Mouse (Mus musculus) ES-E14 (cell line): ENCODE results near the gene Txnl4b. TPM values are rescaled to one million over a fixed set of nuclear protein-coding genes. Genes with fewer than 3 reads are reported as not detected.

Source experiments
- DNase-seq: peaks from one replicate; pipeline ENCODE4 v3.0.0-alpha.2; 2013; ENCODE audit warnings: low read depth, low spot score
- H3K27ac ChIP-seq: 2 replicates; pipeline ENCODE4 v1.5.1; 2012; ENCODE audit warnings: low read depth, mild to moderate bottlenecking, low read length, moderate library complexity, mixed read lengths; ENCODE audit not compliant: poor library complexity, insufficient read depth, severe bottlenecking
- H3K36me3 ChIP-seq: 2 replicates; pipeline ENCODE4 v1.6.1; 2012; ENCODE audit warnings: mild to moderate bottlenecking, low read length, moderate library complexity, mixed read lengths; ENCODE audit not compliant: control insufficient read depth, poor library complexity, insufficient read depth, severe bottlenecking
- H3K4me1 ChIP-seq, 2 experiments: fragments of 150-350 bp in 1 of 2; sonication (generic) in 1 of 2; 2 replicates each; pipeline ENCODE4 v1.6.1; 2012; ENCODE audit warnings: low read length in 2 of 2, mild to moderate bottlenecking in 1 of 2, mixed read lengths in 1 of 2; ENCODE audit not compliant: control insufficient read depth in 2 of 2, insufficient read depth in 2 of 2, poor library complexity in 1 of 2
- H3K4me3 ChIP-seq, 2 experiments: fragments of 150-350 bp in 1 of 2; sonication (generic) in 1 of 2; 2 replicates each; pipeline ENCODE4 v1.5.1; 2012; ENCODE audit warnings: low read length in 2 of 2, low read depth in 1 of 2, mild to moderate bottlenecking in 1 of 2, mixed read lengths in 1 of 2; ENCODE audit not compliant: insufficient read depth in 1 of 2, poor library complexity in 1 of 2, severe bottlenecking in 1 of 2
- H3K9ac ChIP-seq: 2 replicates; pipeline ENCODE4 v1.6.1; 2012; ENCODE audit warnings: low read depth, mild to moderate bottlenecking, low read length, mixed read lengths; ENCODE audit not compliant: poor library complexity, insufficient read depth, severe bottlenecking
- H3K9me3 ChIP-seq: fragments of 150-350 bp; sonication (generic); 2 replicates; pipeline ENCODE4 v1.6.1; 2012; ENCODE audit warnings: low read depth, mild to moderate bottlenecking, low read length; ENCODE audit not compliant: control insufficient read depth, insufficient read depth
- CHD2 ChIP-seq: IDR thresholded peaks from 2 replicates; pipeline ENCODE4 v1.6.1; 2014; ENCODE audit warnings: mild to moderate bottlenecking, low read depth, low read length, inconsistent platforms
- HCFC1 ChIP-seq: IDR thresholded peaks from 2 replicates; pipeline ENCODE4 v1.6.1; 2012; ENCODE audit warnings: low read length, inconsistent platforms, borderline replicate concordance; ENCODE audit not compliant: insufficient read depth
- MAFK ChIP-seq: IDR thresholded peaks from 2 replicates; pipeline ENCODE4 v1.6.1; 2014; ENCODE audit warnings: mild to moderate bottlenecking, low read depth, low read length, inconsistent platforms; ENCODE audit not compliant: insufficient read depth
- ZC3H11A ChIP-seq: IDR thresholded peaks from 2 replicates; pipeline ENCODE4 v1.6.1; 2012; ENCODE audit warnings: low read depth, mild to moderate bottlenecking, inconsistent platforms, low read length, borderline replicate concordance
- ZNF384 ChIP-seq: IDR thresholded peaks from 2 replicates; pipeline ENCODE4 v1.6.1; 2012; ENCODE audit warnings: low read depth, low read length, inconsistent platforms
- in situ Hi-C, 2 experiments: fragments of 600-800 bp; cut with MboI; formaldehyde crosslinking; loops; one replicate each; pipeline ENCODE4 v1.15.1; 2025; ENCODE audit warnings: low sequenced_read_pairs in 2 of 2, inconsistent platforms in 1 of 2; ENCODE audit not compliant: unreplicated experiment in 2 of 2
- total RNA-seq: library from RNA; depleted of rRNA; stranded (reverse); fragments of 300-350 nt; gene quantifications from 2 replicates; pipeline ENCODE4 v1.2.3, GENCODE M21; 2012; rRNA removed

Txnl4b gene
- 4.1 and 7.8 TPM in 2 replicates for total RNA-seq

- H3K27ac ChIP-seq, result peak within 1 kb of the TSS; percentile 88
- in situ Hi-C loops, result no loop called here
- DNase-seq, result peak; percentile 98
- TF ChIP-seq MAFK (0 out of 2 replicates have a peak, but pooled peaks have one; percentile 56), CHD2 (no peak), ZNF384 (peak; percentile 100), ZC3H11A (no peak), HCFC1 (peak; percentile 93)
- H3K4me3 ChIP-seq, result peak within 1 kb of the TSS; percentile 90 to 96
- H3K36me3 ChIP-seq, result peaks cover 16% of the 10 kb centered on the region
- no peaks in the 10 kb centered on the region for H3K9me3 ChIP-seq
- H3K9ac ChIP-seq, result peak within 1 kb of the TSS; percentile 99
- peaks cover 1 to 2% of the 10 kb centered on the region in 2 experiments; a peak in 2 of 4 replicates for H3K4me1 ChIP-seq
Measured at GRCm38 (mm10) chr8:109565498-109566333, at the start of gene Txnl4b, which contains the start of gene Dhx38. Txnl4b (plus strand) TSS chr8:109565892. Dhx38 (minus strand) TSS chr8:109565861.

GRCm38 (mm10) chr8:109524008-109524407 is 41.7 kb upstream of the Txnl4b start:
- no peaks in the 10 kb centered on the region for H3K36me3 ChIP-seq

GRCm38 (mm10) chr8:109535140-109535990 is 30.3 kb upstream of the Txnl4b start:
- H3K27ac ChIP-seq, result no peak overlapping the region
- in situ Hi-C loops, result no loop called here
- no peak for TF ChIP-seq CHD2
- no peak for TF ChIP-seq HCFC1
- no peak for TF ChIP-seq MAFK
- TF ChIP-seq ZC3H11A, result 0 out of 2 replicates have a peak, but pooled peaks have one; percentile 41
- 0 out of 2 replicates have a peak, but pooled peaks have one; percentile 41 for TF ChIP-seq ZNF384
- peaks cover 0 to 8% of the 10 kb centered on the region in 2 experiments; a peak in 1 of 4 replicates for H3K4me1 ChIP-seq
- H3K4me3 ChIP-seq, result peak overlapping the region in 1 of 2 experiments; percentile 20; a peak in 1 of 4 replicates
- no peaks in the 10 kb centered on the region for H3K36me3 ChIP-seq
- H3K9ac ChIP-seq, result no peak overlapping the region
- H3K9me3 ChIP-seq, result no peaks in the 10 kb centered on the region
- DNase-seq, result peak; percentile 55

More at GRCm38 (mm10) chr8:109524008-109524407, 41.7 kb upstream of the Txnl4b start:
- in situ Hi-C loops, result no loop called here
- Histone ChIP-seq H3K4me3 (no peak overlapping the region), H3K27ac (no peak overlapping the region), H3K4me1 (no peaks in the 10 kb centered on the region), H3K9me3 (no peaks in the 10 kb centered on the region), H3K9ac (no peak overlapping the region)
- TF ChIP-seq CHD2 (no peak), HCFC1 (no peak), MAFK (no peak), ZNF384 (no peak), ZC3H11A (no peak)
- DNase-seq, result no peak

- TF ChIP-seq MAFK, result no peak
- TF ChIP-seq CHD2, result no peak
- 0 out of 2 replicates have a peak, but pooled peaks have one; percentile 11 for TF ChIP-seq ZC3H11A
- in situ Hi-C loops, result no loop called here
- no peak overlapping the region for H3K27ac ChIP-seq
- H3K4me3 ChIP-seq, result peak overlapping the region in 1 of 2 experiments; percentile 61; a peak in 2 of 4 replicates
- H3K9me3 ChIP-seq, result no peaks in the 10 kb centered on the region
- H3K4me1 ChIP-seq, result peaks cover 0 to 8% of the 10 kb centered on the region in 2 experiments; a peak in 1 of 4 replicates
- H3K9ac ChIP-seq, result no peak overlapping the region
- peak; percentile 87 for DNase-seq
- no peaks in the 10 kb centered on the region for H3K36me3 ChIP-seq
Measured at GRCm38 (mm10) chr8:109536703-109537102, 29.0 kb upstream of the Txnl4b start.
